Mouse (Mus musculus) stomach, postnatal 0 days (tissue): ENCODE measurements around the gene Nkiras2. TPM values are rescaled to one million over a fixed set of nuclear protein-coding genes. Genes with fewer than 3 reads are reported as not detected.
A peak's percentile ranks its signal among the peaks of the same experiment; 100 is the strongest.

ENCODE experiments used
- ATAC-seq: fragments of 200-750 bp; cut with Nextera tagmentation; 2 replicates; pipeline ENCODE4 v1.8.0; 2017; ENCODE audit not compliant: low FRiP score, low TSS enrichment
- DNase-seq: peaks from one replicate; pipeline ENCODE4 v3.0.0-alpha.2; 2016; ENCODE audit warnings: low spot score
- H3K27ac ChIP-seq: fragments of 300-500 bp; sonication (generic); replicated peaks from 2 replicates; pipeline ENCODE4 v1.5.1; 2014; ENCODE audit warnings: mild to moderate bottlenecking, control low read depth
- H3K27me3 ChIP-seq: fragments of 300-500 bp; sonication (generic); 2 replicates; pipeline ENCODE4 v1.6.1; 2014; ENCODE audit warnings: low read length; ENCODE audit not compliant: control insufficient read depth, insufficient read depth
- H3K36me3 ChIP-seq: fragments of 300-500 bp; sonication (generic); 2 replicates; pipeline ENCODE4 v1.6.1; 2014; ENCODE audit warnings: low read length, mixed read lengths; ENCODE audit not compliant: control insufficient read depth, insufficient read depth
- H3K4me1 ChIP-seq: fragments of 300-500 bp; sonication (generic); replicated peaks from 2 replicates; pipeline ENCODE4 v1.6.1; 2014; ENCODE audit warnings: antibody characterized with exemption; ENCODE audit not compliant: control insufficient read depth, insufficient read depth
- H3K4me2 ChIP-seq: fragments of 300-500 bp; sonication (generic); replicated peaks from 2 replicates; pipeline ENCODE4 v1.6.1; 2014; ENCODE audit warnings: low read depth, mild to moderate bottlenecking, control low read depth, moderate library complexity
- H3K4me3 ChIP-seq: fragments of 300-500 bp; sonication (generic); 2 replicates; pipeline ENCODE4 v1.5.1; 2014; ENCODE audit warnings: low read depth, low read length, control low read depth
- H3K9ac ChIP-seq: fragments of 300-500 bp; sonication (generic); 2 replicates; pipeline ENCODE4 v1.6.1; 2014; ENCODE audit warnings: mild to moderate bottlenecking, low read length, control low read depth, mixed read lengths
- H3K9me3 ChIP-seq: fragments of 300-500 bp; sonication (generic); 2 replicates; pipeline ENCODE4 v1.6.1; 2016; ENCODE audit warnings: low read length; ENCODE audit not compliant: control insufficient read depth
- CTCF ChIP-seq: IDR thresholded peaks from 2 replicates; pipeline ENCODE4 v1.5.1; 2016; ENCODE audit warnings: antibody characterized with exemption, low read depth, mild to moderate bottlenecking, moderate library complexity
- EP300 ChIP-seq: optimal IDR thresholded peaks from 2 replicates; pipeline ENCODE3; 2016; ENCODE audit warnings: antibody characterized with exemption
- WGBS: fragments of 180-500 bp; shearing (Covaris S2); extraction: QIAGEN DNeasy Blood & Tissue Kit; methylation state at CpG from one replicate; pipeline ENCODE4 v1.1.7; 2014; 5-methylcytosine and 5-hydroxymethylcytosine counted together
- polyA plus RNA-seq: library from polyadenylated mRNA; unstranded; fragments of >200 nt; fragmentation: Nextera tagmentation; extraction: Ambion mirVana; gene quantifications from 2 replicates; pipeline ENCODE4 v1.2.1, GENCODE M21; 2015

Gene Nkiras2
- polyA plus RNA-seq, 1 experiment from 2014 or later, result 59.0 TPM

DNA sequence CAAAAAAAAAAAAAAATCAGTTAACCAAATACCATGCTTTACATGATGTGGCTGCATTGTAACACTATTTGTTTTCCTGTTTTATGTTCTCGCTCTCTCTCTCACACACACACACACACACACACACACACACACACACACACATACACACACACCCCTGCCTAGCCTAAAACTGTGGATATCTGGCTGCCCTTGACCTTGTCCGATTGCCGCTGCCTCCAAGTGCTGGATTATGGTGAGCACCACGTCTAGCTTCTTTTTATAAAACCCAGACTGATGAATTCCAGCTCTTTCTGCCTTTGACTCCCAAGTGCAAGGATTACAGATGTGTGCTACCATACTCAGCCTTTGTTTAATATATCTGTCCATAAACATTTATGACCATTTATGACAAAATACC, 1.6 kb upstream of the Nkiras2 start:
- no peaks in the 10 kb centered on the region for H3K27me3 ChIP-seq
- WGBS, result 45% methylated on average over 4 of the region's 4 CpGs
- no peaks in the 10 kb centered on the region for H3K9me3 ChIP-seq
- no peak overlapping the region for H3K4me3 ChIP-seq
- H3K9ac ChIP-seq, result no peak overlapping the region
- ATAC-seq (no peak), DNase-seq (no peak)
- H3K36me3 ChIP-seq, result no peaks in the 10 kb centered on the region
- no peak overlapping the region for H3K27ac ChIP-seq
- no peak for TF ChIP-seq CTCF
- TF ChIP-seq EP300, result no peak
- peaks cover 5% of the 10 kb centered on the region; the same call in 1 of the 2 replicates for H3K4me1 ChIP-seq
- H3K4me2 ChIP-seq, result peak overlapping the region; percentile 67; the same call in 1 of the 2 replicates

DNA sequence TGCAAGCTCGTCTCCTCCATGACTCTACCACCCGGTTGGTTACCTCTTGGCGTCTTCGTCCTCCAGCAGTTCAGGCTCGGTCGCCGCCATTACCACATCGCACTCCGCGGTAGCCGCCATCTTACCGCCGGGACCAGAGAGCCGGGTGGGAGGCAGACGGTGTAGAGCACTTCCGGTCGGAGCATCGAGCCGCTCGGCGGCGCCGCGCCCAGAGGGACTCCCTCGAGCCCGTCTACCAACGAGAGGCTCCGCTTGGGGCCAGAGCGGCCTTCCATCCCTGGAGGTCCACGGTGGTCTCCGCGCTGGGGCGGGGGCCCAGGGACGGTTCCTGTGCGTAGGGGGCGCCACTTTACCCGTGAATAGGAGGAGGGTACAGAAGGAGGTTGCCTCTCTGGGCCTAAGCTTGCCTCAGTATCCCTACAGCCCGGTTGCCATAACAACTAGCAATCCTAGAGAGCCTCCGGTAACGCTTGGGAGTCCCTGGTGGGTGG, 486 bp downstream of the Nkiras2 start:
- DNase-seq, result peak; percentile 95
- Histone ChIP-seq H3K9ac (peak overlapping the region; percentile 94), H3K27ac (peak overlapping the region; percentile 95), H3K36me3 (no peaks in the 10 kb centered on the region), H3K4me3 (peak overlapping the region; percentile 96), H3K9me3 (no peaks in the 10 kb centered on the region), H3K4me1 (0 out of 2 replicates have a peak, but pooled peaks cover 5% of the 10 kb centered on the region), H3K4me2 (peak overlapping the region; percentile 67), H3K27me3 (no peaks in the 10 kb centered on the region)
- WGBS, result under 1% methylated on average over 40 of the region's 40 CpGs
- peak; percentile 52 for TF ChIP-seq CTCF
- TF ChIP-seq EP300, result peak; percentile 35
- peak; percentile 93 for ATAC-seq

GRCm38 (mm10) chr11:100619982-100620381, 938 bp downstream of the Nkiras2 start, which contains the start of gene Dnajc7:
Dnajc7 (minus strand) TSS chr11:100620168.
- TF ChIP-seq CTCF, result no peak
- TF ChIP-seq EP300, result no peak
- no peak for DNase-seq
- peak within 1 kb of the TSS; percentile 94 for H3K9ac ChIP-seq
- 3% methylated on average over 11 of the region's 11 CpGs for WGBS
- H3K4me1 ChIP-seq, result 0 out of 2 replicates have a peak, but pooled peaks cover 5% of the 10 kb centered on the region
- H3K4me2 ChIP-seq, result peak within 1 kb of the TSS; percentile 67
- no peak for ATAC-seq
- peak within 1 kb of the TSS; percentile 96 for H3K4me3 ChIP-seq
- H3K27me3 ChIP-seq, result no peaks in the 10 kb centered on the region
- 0 out of 2 replicates have a peak, but pooled peaks cover 3% of the 10 kb centered on the region for H3K36me3 ChIP-seq
- peak within 1 kb of the TSS; percentile 95 for H3K27ac ChIP-seq
- H3K9me3 ChIP-seq, result no peaks in the 10 kb centered on the region

- peak overlapping the region; percentile 58 for H3K4me2 ChIP-seq
- H3K9me3 ChIP-seq, result no peaks in the 10 kb centered on the region
- no peaks in the 10 kb centered on the region for H3K27me3 ChIP-seq
- under 1% methylated on average over 24 of the region's 24 CpGs for WGBS
- H3K36me3 ChIP-seq, result peaks cover 10% of the 10 kb centered on the region
- H3K4me3 ChIP-seq, result peak overlapping the region; percentile 69
- peak; percentile 83 for ATAC-seq
- TF ChIP-seq CTCF (peak; percentile 97), EP300 (peak; percentile 53)
- DNase-seq, result peak; percentile 96
- peak overlapping the region; percentile 94 for H3K27ac ChIP-seq
- H3K4me1 ChIP-seq, result peaks cover 4% of the 10 kb centered on the region; the same call in 1 of the 2 replicates
- peak overlapping the region; percentile 82 for H3K9ac ChIP-seq
Measured at GRCm38 (mm10) chr11:100622714-100623113, 3.7 kb downstream of the Nkiras2 start.

- Histone ChIP-seq H3K4me2 (peak overlapping the region; percentile 58), H3K27me3 (no peaks in the 10 kb centered on the region), H3K4me3 (peak overlapping the region; percentile 2; the same call in 1 of the 2 replicates), H3K27ac (peak overlapping the region; percentile 94), H3K4me1 (no peaks in the 10 kb centered on the region; the same call in 1 of the 2 replicates), H3K36me3 (peaks cover 10% of the 10 kb centered on the region), H3K9ac (peak overlapping the region; percentile 48; the same call in 1 of the 2 replicates), H3K9me3 (no peaks in the 10 kb centered on the region)
- 34% methylated on average over 5 of the region's 5 CpGs for WGBS
- TF ChIP-seq CTCF (no peak), EP300 (no peak)
- ATAC-seq (peak; percentile 47), DNase-seq (peak; percentile 92)
Measured at GRCm38 (mm10) chr11:100623867-100624266, 4.8 kb downstream of the Nkiras2 start.
